13 mouse cellular contexts compared by ENCODE assay signal in genomic region chr1:71941688-71942087, GRCm38 (mm10).
"Had no signal": no experiment of that assay in that cellular context is flagged by ENCODE, and none has a peak within 500 bp of the region (broad histone marks: within the 10 kb centered on the region; RNA-seq: fewer than 3 reads in every experiment).

No protein-coding gene starts in this region.

- H3K4me2 ChIP-seq: liver, embryonic 12.5 days; neural tube, embryonic 15.5 days had no signal

- H3K9me3 ChIP-seq: limb, embryonic 10.5 days; liver, embryonic 12.5 days; midbrain, embryonic 10.5 days; neural tube, embryonic 15.5 days had no signal

- DNase-seq: kidney, adult 2 months; kidney, postnatal 10 days; midbrain, embryonic 14.5 days; right cerebral cortex, adult 18-20 months; right cerebral cortex, postnatal 25 days; thymus, postnatal 4 days had no signal

- ATAC-seq: hindbrain, postnatal 0 days; liver, embryonic 12.5 days had no signal

- H3K4me3 ChIP-seq: left cerebral cortex, adult 2 months; limb, embryonic 10.5 days; liver, embryonic 12.5 days; midbrain, embryonic 10.5 days; myocyte; neural tube, embryonic 15.5 days had no signal

- H3K36me3 ChIP-seq: limb, embryonic 10.5 days; liver, embryonic 12.5 days; midbrain, embryonic 10.5 days; neural tube, embryonic 15.5 days had no signal

- H3K27ac ChIP-seq: hindbrain, postnatal 0 days; left cerebral cortex, adult 2 months; limb, embryonic 10.5 days; liver, embryonic 12.5 days; midbrain, embryonic 10.5 days; neural tube, embryonic 15.5 days had no signal

- H3K9ac ChIP-seq: liver, embryonic 12.5 days; neural tube, embryonic 15.5 days had no signal

- H3K27me3 ChIP-seq: neural tube, embryonic 15.5 days had no signal
